Mouse (Mus musculus) right cerebral cortex, postnatal 36 days (tissue): Measurements from ENCODE around the gene Robo1.

Experiments
- DNase-seq, 2 experiments: peaks; one replicate each; pipeline ENCODE4 v3.0.0; 2022; ENCODE audit warnings: low spot score in 2 of 2, mixed read lengths in 1 of 2

The Robo1 gene

GRCm38 (mm10) chr16:72307537-72308330 lies at the start of gene Robo1:
TSS of gene Robo1 (plus strand) at chr16:72308306.
- peak in 1 of 2 experiments; percentile 9 for DNase-seq

GRCm38 (mm10) chr16:72267839-72268238 lies 40.3 kb upstream of the Robo1 start:
- DNase-seq = no peak

- DNase-seq = no peak
These were observed 31.6 kb upstream of the Robo1 start for GRCm38 (mm10) chr16:72276390-72277074.

- DNase-seq = no peak
These were observed 194 bp downstream of the Robo1 start for GRCm38 (mm10) chr16:72308331-72308668.

- DNase-seq = no peak
These were observed 19.2 kb downstream of the Robo1 start for GRCm38 (mm10) chr16:72327321-72327720.

- DNase-seq = no peak
These were observed 20.5 kb downstream of the Robo1 start for GRCm38 (mm10) chr16:72328579-72328978.

- no peak for DNase-seq
These were observed 29.7 kb downstream of the Robo1 start for GRCm38 (mm10) chr16:72337757-72338156.

- DNase-seq = no peak
These were observed 42.3 kb downstream of the Robo1 start for GRCm38 (mm10) chr16:72350422-72350821.

GRCm38 (mm10) chr16:72356515-72357357 lies 48.6 kb downstream of the Robo1 start:
- DNase-seq = no peak

- DNase-seq = no peak
These were observed 68.8 kb downstream of the Robo1 start for GRCm38 (mm10) chr16:72376896-72377295.

- DNase-seq = no peak
These were observed 73.7 kb downstream of the Robo1 start for GRCm38 (mm10) chr16:72381819-72382218.

- DNase-seq = no peak
These were observed 75.5 kb downstream of the Robo1 start for GRCm38 (mm10) chr16:72383566-72383965.

- no peak for DNase-seq
These were observed 85.4 kb downstream of the Robo1 start for GRCm38 (mm10) chr16:72393512-72393911.

GRCm38 (mm10) chr16:72398811-72399210 lies 90.7 kb downstream of the Robo1 start:
- DNase-seq = no peak

GRCm38 (mm10) chr16:72402381-72402780 lies 94.3 kb downstream of the Robo1 start:
- no peak for DNase-seq

- no peak for DNase-seq
These were observed 101.7 kb downstream of the Robo1 start for GRCm38 (mm10) chr16:72409820-72410219.

GRCm38 (mm10) chr16:72411669-72412270 lies 103.7 kb downstream of the Robo1 start:
- no peak for DNase-seq

- DNase-seq = no peak
These were observed 104.8 kb downstream of the Robo1 start for GRCm38 (mm10) chr16:72412879-72413278.

GRCm38 (mm10) chr16:72419328-72420066 lies 111.4 kb downstream of the Robo1 start:
- DNase-seq = no peak

- no peak for DNase-seq
These were observed 114.3 kb downstream of the Robo1 start for GRCm38 (mm10) chr16:72422426-72422825.

- no peak for DNase-seq
These were observed 126.3 kb downstream of the Robo1 start for GRCm38 (mm10) chr16:72434396-72434795.
